Mouse (Mus musculus): Measurements from ENCODE around the gene Gm13283. TPM values are rescaled to one million over a fixed set of nuclear protein-coding genes. Genes with fewer than 3 reads are reported as not detected.
A peak's percentile ranks its signal among the peaks of the same experiment; 100 is the strongest.
"Not testable (repeated sequence)": the region's sequence is repeated elsewhere in the genome, so short reads cannot be mapped to it uniquely, and the experiment has no call there.

Gene Gm13283
- 0.39 and 0.80 TPM in 2 replicates for polyA plus RNA-seq (2015; fragmentation: Nextera tagmentation; extraction: Ambion mirVana)

- 23% methylated on average over 11 of the region's 14 CpGs for WGBS
- not testable (repeated sequence) for H3K9ac ChIP-seq; H3K36me3 ChIP-seq; ATAC-seq; H3K27me3 ChIP-seq (replicated peaks); H3K9me3 ChIP-seq; H3K4me1 ChIP-seq (replicated peaks)
- H3K27ac ChIP-seq: peak within 1 kb of the TSS; percentile 77
- H3K4me3 ChIP-seq (replicated peaks): peak within 1 kb of the TSS; percentile 29
- H3K4me2 ChIP-seq (replicated peaks): peak within 1 kb of the TSS; percentile 49
Observed at GRCm38 (mm10) chr4:88759610-88760268, at the start of gene Gm13283. Gm13283 (plus strand) TSS chr4:88760119.

- Histone ChIP-seq H3K4me2 (replicated peaks) (no peak overlapping the region), H3K27ac (no peak overlapping the region), H3K9me3 (no peaks in the 10 kb centered on the region), H3K4me1 (replicated peaks) (0 out of 2 replicates have a peak, but pooled peaks cover 2% of the 10 kb centered on the region), H3K4me3 (replicated peaks) (no peak overlapping the region), H3K9ac (no peak overlapping the region), H3K27me3 (replicated peaks) (no peaks in the 10 kb centered on the region), H3K36me3 (peaks cover 4% of the 10 kb centered on the region; the same call in 1 of the 2 replicates)
- ATAC-seq: no peak
- 65% methylated on average over 1 of the region's 1 CpGs for WGBS
Observed at GRCm38 (mm10) chr4:88714281-88714680, 45.6 kb upstream of the Gm13283 start.

- Histone ChIP-seq H3K9ac (no peak overlapping the region), H3K27ac (no peak overlapping the region), H3K36me3 (peaks cover 4% of the 10 kb centered on the region; the same call in 1 of the 2 replicates), H3K27me3 (replicated peaks) (no peaks in the 10 kb centered on the region), H3K4me2 (replicated peaks) (no peak overlapping the region), H3K4me3 (replicated peaks) (no peak overlapping the region), H3K4me1 (replicated peaks) (peaks cover 4% of the 10 kb centered on the region), H3K9me3 (no peaks in the 10 kb centered on the region)
- no peak for ATAC-seq
Observed at GRCm38 (mm10) chr4:88715059-88715458, 44.9 kb upstream of the Gm13283 start.

- ATAC-seq: no peak
- peak overlapping the region; percentile 48 for H3K4me2 ChIP-seq (replicated peaks)
- no peak overlapping the region for H3K9ac ChIP-seq
- H3K27ac ChIP-seq: no peak overlapping the region
- 26% methylated on average over 1 of the region's 1 CpGs for WGBS
- no peaks in the 10 kb centered on the region for H3K27me3 ChIP-seq (replicated peaks)
- H3K4me3 ChIP-seq (replicated peaks): peak overlapping the region; percentile 16
- peaks cover 15% of the 10 kb centered on the region for H3K4me1 ChIP-seq (replicated peaks)
- no peaks in the 10 kb centered on the region for H3K9me3 ChIP-seq
- H3K36me3 ChIP-seq: peaks cover 13% of the 10 kb centered on the region
Observed at GRCm38 (mm10) chr4:88718715-88719114, 41.2 kb upstream of the Gm13283 start.

GRCm38 (mm10) chr4:88721791-88722721 is 37.9 kb upstream of the Gm13283 start, which contains the start of the genes Gm26566 and Klhl9:
Gm26566 (plus strand) TSS chr4:88721805.
Klhl9 (minus strand) TSS chr4:88722465.
- Histone ChIP-seq H3K36me3 (peaks cover 9% of the 10 kb centered on the region), H3K9ac (peak within 1 kb of the TSS; percentile 74), H3K4me2 (replicated peaks) (peak within 1 kb of the TSS; percentile 75), H3K4me3 (replicated peaks) (peak within 1 kb of the TSS; percentile 57), H3K27me3 (replicated peaks) (no peaks in the 10 kb centered on the region), H3K9me3 (no peaks in the 10 kb centered on the region), H3K4me1 (replicated peaks) (peaks cover 15% of the 10 kb centered on the region), H3K27ac (peak within 1 kb of the TSS; percentile 95)
- under 1% methylated on average over 82 of the region's 82 CpGs for WGBS
- peak; percentile 98 for ATAC-seq

- 45% methylated on average over 7 of the region's 8 CpGs for WGBS
- Histone ChIP-seq H3K4me2 (replicated peaks) (peak overlapping the region; percentile 44), H3K27ac (peak overlapping the region; percentile 68), H3K9ac (no peak overlapping the region), H3K27me3 (replicated peaks) (no peaks in the 10 kb centered on the region), H3K4me3 (replicated peaks) (no peak overlapping the region), H3K36me3 (peaks cover 9% of the 10 kb centered on the region), H3K9me3 (no peaks in the 10 kb centered on the region), H3K4me1 (replicated peaks) (peaks cover 13% of the 10 kb centered on the region)
- ATAC-seq: 0 out of 2 replicates have a peak, but pooled peaks have one; percentile 1
Observed at GRCm38 (mm10) chr4:88723497-88724090, 36.3 kb upstream of the Gm13283 start.

- Histone ChIP-seq H3K27me3 (replicated peaks) (no peaks in the 10 kb centered on the region), H3K4me3 (replicated peaks) (no peak overlapping the region), H3K4me2 (replicated peaks) (no peak overlapping the region), H3K9me3 (no peaks in the 10 kb centered on the region), H3K27ac (no peak overlapping the region), H3K4me1 (replicated peaks) (no peaks in the 10 kb centered on the region), H3K36me3 (no peaks in the 10 kb centered on the region), H3K9ac (no peak overlapping the region)
- 82% methylated on average over 6 of the region's 6 CpGs for WGBS
- no peak for ATAC-seq
Observed at GRCm38 (mm10) chr4:88726727-88727126, 33.2 kb upstream of the Gm13283 start.

- H3K4me1 ChIP-seq (replicated peaks): no peaks in the 10 kb centered on the region
- no peaks in the 10 kb centered on the region for H3K27me3 ChIP-seq (replicated peaks)
- H3K27ac ChIP-seq: no peak overlapping the region
- H3K9me3 ChIP-seq: no peaks in the 10 kb centered on the region
- no peak overlapping the region for H3K4me2 ChIP-seq (replicated peaks)
- no peak overlapping the region for H3K9ac ChIP-seq
- no peak overlapping the region for H3K4me3 ChIP-seq (replicated peaks)
- no peaks in the 10 kb centered on the region for H3K36me3 ChIP-seq
- ATAC-seq: no peak
- WGBS: 3% methylated on average over 1 of the region's 1 CpGs
Observed at GRCm38 (mm10) chr4:88727324-88727723, 32.6 kb upstream of the Gm13283 start.

GRCm38 (mm10) chr4:88738480-88738879 is 21.4 kb upstream of the Gm13283 start:
- WGBS: 4% methylated on average over 2 of the region's 2 CpGs
- ATAC-seq: no peak
- no peaks in the 10 kb centered on the region for H3K27me3 ChIP-seq (replicated peaks)
- H3K9me3 ChIP-seq: no peaks in the 10 kb centered on the region
- no peak overlapping the region for H3K4me3 ChIP-seq (replicated peaks)
- H3K36me3 ChIP-seq: no peaks in the 10 kb centered on the region
- H3K4me2 ChIP-seq (replicated peaks): no peak overlapping the region
- no peak overlapping the region for H3K9ac ChIP-seq
- H3K4me1 ChIP-seq (replicated peaks): peaks cover 2% of the 10 kb centered on the region; the same call in 1 of the 2 replicates
- no peak overlapping the region for H3K27ac ChIP-seq

- Histone ChIP-seq H3K4me3 (replicated peaks) (no peak overlapping the region), H3K4me1 (replicated peaks) (peaks cover 2% of the 10 kb centered on the region; the same call in 1 of the 2 replicates), H3K27ac (no peak overlapping the region), H3K9ac (no peak overlapping the region), H3K27me3 (replicated peaks) (no peaks in the 10 kb centered on the region), H3K9me3 (no peaks in the 10 kb centered on the region), H3K36me3 (no peaks in the 10 kb centered on the region), H3K4me2 (replicated peaks) (no peak overlapping the region)
- WGBS: 84% methylated on average over 6 of the region's 6 CpGs
- ATAC-seq: no peak
Observed at GRCm38 (mm10) chr4:88739036-88739435, 20.9 kb upstream of the Gm13283 start.

GRCm38 (mm10) chr4:88741426-88741825 is 18.5 kb upstream of the Gm13283 start:
- no peaks in the 10 kb centered on the region for H3K27me3 ChIP-seq (replicated peaks)
- no peak overlapping the region for H3K4me3 ChIP-seq (replicated peaks)
- H3K4me2 ChIP-seq (replicated peaks): no peak overlapping the region
- ATAC-seq: no peak
- H3K27ac ChIP-seq: no peak overlapping the region
- no peak overlapping the region for H3K9ac ChIP-seq
- no peaks in the 10 kb centered on the region for H3K36me3 ChIP-seq
- no peaks in the 10 kb centered on the region for H3K9me3 ChIP-seq
- H3K4me1 ChIP-seq (replicated peaks): peaks cover 2% of the 10 kb centered on the region; the same call in 1 of the 2 replicates
- WGBS: 85% methylated on average over 4 of the region's 4 CpGs

All from intestine, embryonic 15.5 days (tissue).